Mouse (Mus musculus): ENCODE data around the gene Ikzf5. TPM values are rescaled to one million over a fixed set of nuclear protein-coding genes. Genes with fewer than 3 reads are reported as not detected.
"Not testable (repeated sequence)": the region's sequence is repeated elsewhere in the genome, so short reads cannot be mapped to it uniquely, and the experiment has no call there.

Gene Ikzf5
- polyA plus RNA-seq, 1 experiment from 2014 or later = 16.6 TPM

- Histone ChIP-seq H3K36me3 (peaks cover 5% of the 10 kb centered on the region), H3K4me2 (peak overlapping the region; percentile 93), H3K27ac (peak overlapping the region; percentile 87), H3K4me3 (peak overlapping the region; percentile 97), H3K9me3 (replicated peaks) (no peaks in the 10 kb centered on the region), H3K9ac (peak overlapping the region; percentile 97), H3K27me3 (replicated peaks) (no peaks in the 10 kb centered on the region), H3K4me1 (peaks cover 32% of the 10 kb centered on the region)
- ATAC-seq = 0 out of 2 replicates have a peak, but pooled peaks have one; percentile 8
- WGBS (ENCODE audit: insufficient replicate concordance) = 6% methylated on average over 16 of the region's 16 CpGs
These were observed 867 bp downstream of the Ikzf5 start for GRCm38 (mm10) chr7:131409321-131409987.

GRCm38 (mm10) chr7:131391761-131392160 is 18.6 kb downstream of the Ikzf5 start:
- H3K27me3 ChIP-seq (replicated peaks); ATAC-seq: not testable (repeated sequence)
- H3K36me3 ChIP-seq = peaks cover 61% of the 10 kb centered on the region

GRCm38 (mm10) chr7:131371880-131372651 is 38.3 kb downstream of the Ikzf5 start:
- peaks cover 23% of the 10 kb centered on the region for H3K4me1 ChIP-seq
- peaks cover 10% of the 10 kb centered on the region for H3K36me3 ChIP-seq
- peak overlapping the region; percentile 76 for H3K4me3 ChIP-seq
- peak overlapping the region; percentile 88 for H3K9ac ChIP-seq
- H3K9me3 ChIP-seq (replicated peaks) = no peaks in the 10 kb centered on the region
- no peak for ATAC-seq
- H3K27me3 ChIP-seq (replicated peaks) = peaks cover 7% of the 10 kb centered on the region; the same call in 1 of the 2 replicates
- H3K4me2 ChIP-seq = peak overlapping the region; percentile 83
- WGBS (ENCODE audit: insufficient replicate concordance) = 34% methylated on average over 9 of the region's 9 CpGs
- H3K27ac ChIP-seq = peak overlapping the region; percentile 91

More at GRCm38 (mm10) chr7:131391761-131392160, 18.6 kb downstream of the Ikzf5 start:
- H3K4me1 ChIP-seq; H3K4me2 ChIP-seq; H3K27ac ChIP-seq; H3K4me3 ChIP-seq; H3K9ac ChIP-seq; H3K9me3 ChIP-seq (replicated peaks): not testable (repeated sequence)
- 82% methylated on average over 7 of the region's 7 CpGs for WGBS (ENCODE audit: insufficient replicate concordance)

- ATAC-seq = peak; percentile 72
- H3K27me3 ChIP-seq (replicated peaks) = peaks cover 10% of the 10 kb centered on the region; the same call in 1 of the 2 replicates
- no peaks in the 10 kb centered on the region for H3K9me3 ChIP-seq (replicated peaks)
- H3K4me3 ChIP-seq = peak overlapping the region; percentile 76
- peak overlapping the region; percentile 83 for H3K4me2 ChIP-seq
- H3K36me3 ChIP-seq = peaks cover 10% of the 10 kb centered on the region
- peaks cover 23% of the 10 kb centered on the region for H3K4me1 ChIP-seq
- WGBS (ENCODE audit: insufficient replicate concordance) = 2% methylated on average over 9 of the region's 9 CpGs
- peak overlapping the region; percentile 88 for H3K9ac ChIP-seq
- H3K27ac ChIP-seq = peak overlapping the region; percentile 91
These were observed 38.9 kb downstream of the Ikzf5 start for GRCm38 (mm10) chr7:131371470-131371860.

- Histone ChIP-seq H3K4me2 (peak within 1 kb of the TSS; percentile 83), H3K4me3 (peak within 1 kb of the TSS; percentile 76), H3K27ac (peak within 1 kb of the TSS; percentile 91), H3K9me3 (replicated peaks) (no peaks in the 10 kb centered on the region), H3K36me3 (peaks cover 10% of the 10 kb centered on the region), H3K4me1 (peaks cover 23% of the 10 kb centered on the region), H3K27me3 (replicated peaks) (peaks cover 10% of the 10 kb centered on the region; the same call in 1 of the 2 replicates), H3K9ac (peak within 1 kb of the TSS; percentile 88)
- ATAC-seq = peak; percentile 94
- 3% methylated on average over 47 of the region's 47 CpGs for WGBS (ENCODE audit: insufficient replicate concordance)
These were observed 39.5 kb downstream of the Ikzf5 start, which contains the start of gene Pstk for GRCm38 (mm10) chr7:131370648-131371469. Gene Pstk (plus strand): TSS chr7:131371141.

- H3K4me2 ChIP-seq = no peak overlapping the region
- H3K4me3 ChIP-seq = no peak overlapping the region
- 0 out of 2 replicates have a peak overlapping the region, but pooled peaks have one; percentile 37 for H3K27ac ChIP-seq
- H3K9ac ChIP-seq = 0 out of 2 replicates have a peak overlapping the region, but pooled peaks have one; percentile 22
- ATAC-seq = no peak
- no peaks in the 10 kb centered on the region for H3K9me3 ChIP-seq (replicated peaks)
- H3K36me3 ChIP-seq = peaks cover 15% of the 10 kb centered on the region
- H3K4me1 ChIP-seq = peaks cover 20% of the 10 kb centered on the region
- H3K27me3 ChIP-seq (replicated peaks) = peaks cover 10% of the 10 kb centered on the region; the same call in 1 of the 2 replicates
- 88% methylated on average over 8 of the region's 8 CpGs for WGBS (ENCODE audit: insufficient replicate concordance)
These were observed 46.2 kb downstream of the Ikzf5 start for GRCm38 (mm10) chr7:131364131-131364530.

GRCm38 (mm10) chr7:131362615-131363300 is 47.6 kb downstream of the Ikzf5 start, which contains the start of gene 2310057M21Rik:
Gene 2310057M21Rik (minus strand): TSS chr7:131362759.
- Histone ChIP-seq H3K4me3 (peak within 1 kb of the TSS; percentile 94), H3K36me3 (peaks cover 29% of the 10 kb centered on the region), H3K9me3 (replicated peaks) (no peaks in the 10 kb centered on the region), H3K9ac (peak within 1 kb of the TSS; percentile 97), H3K4me2 (peak within 1 kb of the TSS; percentile 93), H3K4me1 (peaks cover 20% of the 10 kb centered on the region), H3K27me3 (replicated peaks) (peaks cover 10% of the 10 kb centered on the region; the same call in 1 of the 2 replicates), H3K27ac (peak within 1 kb of the TSS; percentile 92)
- ATAC-seq = peak; percentile 95
- under 1% methylated on average over 55 of the region's 55 CpGs for WGBS (ENCODE audit: insufficient replicate concordance)

GRCm38 (mm10) chr7:131362269-131362614 is 48.1 kb downstream of the Ikzf5 start:
- H3K9ac ChIP-seq = peak overlapping the region; percentile 97
- peak overlapping the region; percentile 93 for H3K4me2 ChIP-seq
- H3K9me3 ChIP-seq (replicated peaks) = no peaks in the 10 kb centered on the region
- peaks cover 34% of the 10 kb centered on the region for H3K36me3 ChIP-seq
- H3K4me3 ChIP-seq = peak overlapping the region; percentile 94
- H3K27me3 ChIP-seq (replicated peaks) = peaks cover 5% of the 10 kb centered on the region; the same call in 1 of the 2 replicates
- peak; percentile 69 for ATAC-seq
- under 1% methylated on average over 35 of the region's 35 CpGs for WGBS (ENCODE audit: insufficient replicate concordance)
- H3K27ac ChIP-seq = peak overlapping the region; percentile 92
- H3K4me1 ChIP-seq = peaks cover 20% of the 10 kb centered on the region

- Histone ChIP-seq H3K9ac (no peak overlapping the region), H3K4me3 (no peak overlapping the region), H3K27me3 (replicated peaks) (no peaks in the 10 kb centered on the region), H3K4me2 (no peak overlapping the region), H3K9me3 (replicated peaks) (no peaks in the 10 kb centered on the region), H3K36me3 (peaks cover 81% of the 10 kb centered on the region), H3K27ac (no peak overlapping the region), H3K4me1 (peaks cover 3% of the 10 kb centered on the region)
- no peak for ATAC-seq
- 88% methylated on average over 13 of the region's 13 CpGs for WGBS (ENCODE audit: insufficient replicate concordance)
These were observed 54.2 kb downstream of the Ikzf5 start for GRCm38 (mm10) chr7:131356105-131356504.

- no peaks in the 10 kb centered on the region for H3K9me3 ChIP-seq (replicated peaks)
- no peaks in the 10 kb centered on the region for H3K27me3 ChIP-seq (replicated peaks)
- H3K36me3 ChIP-seq = peaks cover 88% of the 10 kb centered on the region
- H3K9ac ChIP-seq = no peak overlapping the region
- 87% methylated on average over 7 of the region's 7 CpGs for WGBS (ENCODE audit: insufficient replicate concordance)
- no peak overlapping the region for H3K4me2 ChIP-seq
- H3K4me3 ChIP-seq = no peak overlapping the region
- no peak overlapping the region for H3K27ac ChIP-seq
- ATAC-seq = no peak
- H3K4me1 ChIP-seq = no peaks in the 10 kb centered on the region
These were observed 64.3 kb downstream of the Ikzf5 start for GRCm38 (mm10) chr7:131345856-131346541.
